Mouse (Mus musculus): Measurements from ENCODE around the gene Creb5.

DNA sequence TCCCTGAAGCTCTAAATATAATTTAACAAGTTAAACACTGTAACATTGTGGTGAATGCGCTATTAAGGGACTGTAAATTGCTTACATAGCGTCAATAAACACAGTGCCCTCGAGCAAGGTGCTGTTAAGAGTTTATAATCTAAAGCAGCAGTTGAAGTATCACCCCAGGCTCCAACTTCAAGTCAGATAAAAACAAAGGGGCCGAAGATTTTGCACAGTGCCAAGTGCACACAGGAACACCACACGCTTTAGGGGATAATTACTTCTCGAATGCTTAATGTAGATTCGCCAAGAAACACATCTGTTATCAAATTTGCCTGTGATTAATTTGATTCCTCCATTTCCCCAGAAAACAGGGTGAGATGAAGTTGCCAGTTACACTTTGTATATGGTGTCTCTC is 142.3 kb downstream of the Creb5 start:
- TF ChIP-seq CHD2 (IDR thresholded peaks at IDR 0.05; ENCODE audit: low read depth, low read length) (no peak), MAFK (IDR thresholded peaks at IDR 0.05; ENCODE audit: insufficient read depth, low read depth, low read length) (no peak), ZNF384 (IDR thresholded peaks at IDR 0.05; ENCODE audit: low read depth, low read length) (no peak), ZC3H11A (IDR thresholded peaks at IDR 0.05; ENCODE audit: borderline replicate concordance, low read depth, low read length) (no peak), HCFC1 (IDR thresholded peaks at IDR 0.05; ENCODE audit: borderline replicate concordance, insufficient read depth, low read length) (no peak)
